Mouse (Mus musculus) liver, adult 10 weeks (tissue): ENCODE data around the gene Nell1. TPM values are rescaled to one million over a fixed set of nuclear protein-coding genes. Genes with fewer than 3 reads are reported as not detected.

Source experiments
- polyA plus RNA-seq: library from polyadenylated mRNA; stranded (reverse); fragments of 350-450 nt; fragmentation: Illumina TruSeq; extraction: RNeasy Lipid Tissue Mini Kit (QIAGEN cat#74804); gene quantifications from one replicate; pipeline ENCODE4 v1.2.3, GENCODE M21; 2014; ENCODE audit warnings: low read depth, low replicate concordance

The Nell1 gene
- polyA plus RNA-seq, result not detected

GRCm38 (mm10) chr7:49974841-49975440, at the start of gene Nell1:
Gene Nell1, plus strand, starts transcription at chr7:49974864.

GRCm38 (mm10) chr7:50598890-50599289, 624.2 kb downstream of the Nell1 start, which contains the start of gene 4933405O20Rik:
Gene 4933405O20Rik, plus strand, starts transcription at chr7:50599190.

Other genes starting within 250 kb of the Nell1 start
- gene Htatip2, start 215.7 kb upstream of the Nell1 start, polyA plus RNA-seq, result 15.5 TPM
- 9.0 TPM for gene Prmt3, start 196.5 kb upstream of the Nell1 start, polyA plus RNA-seq
- not detected for gene Slc6a5, start 64.7 kb upstream of the Nell1 start, polyA plus RNA-seq